Mouse (Mus musculus): ENCODE measurements at regions not wholly inside any gene's neighbourhood (a gene's known extent, or its start where the extent isn't known, plus 50 kb on each side); places are given as distances from the start of the nearest gene placed in this dataset.
A peak's percentile ranks its signal among the peaks of the same experiment; 100 is the strongest.

GRCm38 (mm10) chr19:15851622-15852021 is 95.5 kb downstream of the Psat1 start:
- DNase-seq: no peak

- DNase-seq: no peak
Observed at GRCm38 (mm10) chr19:15850722-15851121, 96.4 kb downstream of the Psat1 start.

- DNase-seq: no peak
Observed at GRCm38 (mm10) chr19:15849235-15849634, 97.9 kb downstream of the Psat1 start.

GRCm38 (mm10) chr19:15838327-15838726 is 108.8 kb downstream of the Psat1 start:
- DNase-seq: no peak

GRCm38 (mm10) chr19:15837715-15838175 is 109.4 kb downstream of the Psat1 start:
- DNase-seq: no peak

GRCm38 (mm10) chr19:15836956-15837714 is 110.0 kb downstream of the Psat1 start:
- no peak for DNase-seq

- no peak for DNase-seq
Observed at GRCm38 (mm10) chr19:15836201-15836955, 110.8 kb downstream of the Psat1 start.

GRCm38 (mm10) chr19:15830385-15830784 is 116.8 kb downstream of the Psat1 start:
- no peak for DNase-seq

GRCm38 (mm10) chr19:15829158-15829557 is 118.0 kb downstream of the Psat1 start:
- DNase-seq: peak; percentile 14 to 26

- DNase-seq: no peak
Observed at GRCm38 (mm10) chr19:15827990-15828705, 119.0 kb downstream of the Psat1 start.

GRCm38 (mm10) chr19:15827120-15827989 is 119.8 kb downstream of the Psat1 start:
- no peak for DNase-seq

- no peak for DNase-seq
Observed at GRCm38 (mm10) chr19:15823688-15824371, 123.3 kb downstream of the Psat1 start.

- no peak for DNase-seq
Observed at GRCm38 (mm10) chr19:15820020-15820419, 127.1 kb downstream of the Psat1 start.

GRCm38 (mm10) chr19:15815166-15815565 is 132.0 kb downstream of the Psat1 start:
- no peak for DNase-seq

- DNase-seq: no peak
Observed at GRCm38 (mm10) chr19:15809008-15809407, 138.1 kb downstream of the Psat1 start.

GRCm38 (mm10) chr19:15807681-15808080 is 139.5 kb downstream of the Psat1 start:
- DNase-seq: no peak

- DNase-seq: no peak
Observed at GRCm38 (mm10) chr19:15803131-15803889, 143.8 kb downstream of the Psat1 start.

GRCm38 (mm10) chr19:15802641-15803040 is 144.5 kb downstream of the Psat1 start:
- DNase-seq: no peak

GRCm38 (mm10) chr19:15801811-15802486 is 145.2 kb downstream of the Psat1 start:
- peak; percentile 71 to 75 for DNase-seq

All from lung, adult 18-20 months (tissue).